Mouse (Mus musculus) layer of hippocampus, adult 9-10 months (tissue): ENCODE data around the gene Zfp386.

Experiments used
- DNase-seq: peaks from one replicate; pipeline ENCODE4 v3.0.0; 2022; ENCODE audit warnings: low spot score

Zfp386 gene

GRCm38 (mm10) chr12:116089836-116090235 lies 42.3 kb downstream of the Zfp386 start:
- no peak for DNase-seq

- DNase-seq, result no peak
These were observed 47.4 kb downstream of the Zfp386 start for GRCm38 (mm10) chr12:116094765-116095555.

GRCm38 (mm10) chr12:116096361-116096904 lies 48.9 kb downstream of the Zfp386 start:
- DNase-seq, result no peak

- DNase-seq, result no peak
These were observed 49.6 kb downstream of the Zfp386 start for GRCm38 (mm10) chr12:116097166-116097565.

- DNase-seq, result no peak
These were observed 54.4 kb downstream of the Zfp386 start for GRCm38 (mm10) chr12:116101945-116102344.

- DNase-seq, result no peak
These were observed 62.2 kb downstream of the Zfp386 start for GRCm38 (mm10) chr12:116109451-116110353.

- DNase-seq, result no peak
These were observed 63.6 kb downstream of the Zfp386 start for GRCm38 (mm10) chr12:116111007-116111694.
